Mouse (Mus musculus) macrophage (primary cell): ENCODE results near the gene Nubpl. TPM values are rescaled to one million over a fixed set of nuclear protein-coding genes. Genes with fewer than 3 reads are reported as not detected.

ENCODE experiments used
- H3K27ac ChIP-seq: fragments of 350-480 bp; formaldehyde crosslinking; 2 replicates; pipeline ENCODE4 v1.9.0; 2021
- H3K36me3 ChIP-seq: fragments of 350-480 bp; formaldehyde crosslinking; 2 replicates; pipeline ENCODE4 v1.9.0; 2021; ENCODE audit errors: inconsistent target
- H3K4me3 ChIP-seq: fragments of 350-480 bp; formaldehyde crosslinking; 2 replicates; pipeline ENCODE4 v1.9.0; 2021; ENCODE audit errors: inconsistent target
- H3K79me2 ChIP-seq: fragments of 350-480 bp; formaldehyde crosslinking; 2 replicates; pipeline ENCODE4 v1.9.0; 2021; ENCODE audit errors: inconsistent target
- WGBS: methylation state at CpG from one replicate; pipeline ENCODE4 v1.1.7; 2026; ENCODE audit warnings: inconsistent platforms; ENCODE audit not compliant: missing documents; 5-methylcytosine and 5-hydroxymethylcytosine counted together
- polyA plus RNA-seq: library from polyadenylated mRNA; stranded (reverse); fragments of 250-400 nt; gene quantifications from 3 replicates; pipeline ENCODE4 v1.2.4, GENCODE M21; 2018; ENCODE audit warnings: inconsistent platforms

The Nubpl gene
- polyA plus RNA-seq, 1 experiment from 2014 or later = 2.1 TPM

- H3K27ac ChIP-seq = no peak overlapping the region
- WGBS = 87% methylated on average over 6 of the region's 6 CpGs
- no peak overlapping the region for H3K4me3 ChIP-seq
- H3K79me2 ChIP-seq = no peaks in the 10 kb centered on the region
- no peaks in the 10 kb centered on the region for H3K36me3 ChIP-seq
Observed at GRCm38 (mm10) chr12:52319156-52319555, 221.6 kb downstream of the Nubpl start.

DNA sequence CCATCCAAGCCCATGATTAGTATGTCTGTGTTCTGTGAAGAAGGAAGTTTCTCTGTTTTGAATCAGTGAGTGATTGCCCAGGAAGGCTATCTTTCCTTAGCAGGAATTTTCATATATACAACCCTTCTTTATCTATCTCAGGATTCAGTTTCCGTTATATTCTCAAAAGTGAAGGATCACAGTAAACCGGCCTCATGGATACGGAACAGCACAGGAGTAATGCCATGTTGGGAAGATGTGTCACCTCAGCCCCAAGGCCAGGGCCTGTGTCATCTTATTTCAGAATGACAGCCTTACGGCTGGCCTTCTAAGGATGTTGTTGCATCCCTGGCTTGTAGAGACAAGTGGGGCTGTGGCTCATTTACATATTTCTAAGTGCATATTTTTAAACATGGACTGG lies 231.0 kb downstream of the Nubpl start:
- Histone ChIP-seq H3K27ac (no peak overlapping the region), H3K36me3 (no peaks in the 10 kb centered on the region), H3K4me3 (no peak overlapping the region), H3K79me2 (no peaks in the 10 kb centered on the region)
- WGBS = 89% methylated on average over 4 of the region's 4 CpGs

DNA sequence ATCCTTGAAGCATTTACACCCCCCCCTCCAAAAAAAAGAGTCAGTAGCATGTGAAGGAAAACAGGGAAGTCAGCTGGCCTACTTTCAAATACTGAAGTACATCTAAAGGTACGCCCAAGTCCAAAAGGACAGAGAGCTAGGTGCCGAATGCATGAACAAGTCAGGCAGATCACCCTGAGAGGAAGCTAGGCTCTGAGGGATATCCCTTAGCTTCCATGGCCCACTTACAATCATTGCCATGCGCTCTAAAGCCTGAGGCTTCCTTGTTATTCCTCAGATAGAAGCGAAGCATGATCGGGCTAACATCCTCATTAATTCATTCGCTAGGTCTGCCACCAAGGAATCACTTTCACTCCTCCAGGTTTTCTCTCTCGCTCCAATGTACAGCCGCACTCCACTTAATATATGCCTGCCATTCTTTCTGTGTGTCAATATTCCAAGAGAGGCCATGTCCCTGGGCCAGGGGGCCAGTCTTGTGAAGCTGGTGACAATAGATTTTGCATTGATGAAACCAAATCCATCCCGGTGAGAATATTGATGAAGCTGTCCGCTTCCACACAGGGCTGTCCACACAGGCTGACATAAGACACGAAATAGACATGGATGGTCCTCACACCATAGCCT lies 237.7 kb downstream of the Nubpl start:
- Histone ChIP-seq H3K79me2 (no peaks in the 10 kb centered on the region), H3K36me3 (no peaks in the 10 kb centered on the region), H3K27ac (no peak overlapping the region), H3K4me3 (no peak overlapping the region)
- 95% methylated on average over 11 of the region's 11 CpGs for WGBS

DNA sequence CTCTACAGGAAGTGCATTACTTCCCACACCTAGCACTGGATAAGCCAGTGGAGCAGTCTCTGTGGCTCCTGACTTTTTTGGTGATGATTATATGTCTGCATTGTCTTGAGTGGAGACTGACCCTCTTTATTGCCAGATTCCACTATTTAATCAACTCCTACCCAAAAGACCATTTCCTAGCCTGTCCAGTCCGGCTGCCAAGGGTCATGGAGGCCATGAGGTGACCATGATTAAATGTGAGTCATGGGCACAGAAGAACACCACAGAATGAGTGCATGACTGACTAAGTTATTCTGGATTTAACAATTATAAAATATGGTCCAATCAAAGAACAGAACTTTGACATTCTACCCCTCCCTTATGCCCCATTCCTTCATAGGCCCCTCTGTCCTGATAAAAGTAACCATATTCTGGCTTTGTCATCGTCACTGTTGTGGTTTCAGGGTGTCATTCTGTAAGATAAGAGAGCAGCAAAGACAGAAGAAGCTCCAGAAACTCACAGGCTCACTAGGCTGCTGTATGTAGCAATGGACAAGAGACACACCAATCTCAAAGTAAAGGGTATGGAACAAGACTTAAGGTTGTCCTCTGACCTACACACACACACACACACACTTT lies 240.7 kb downstream of the Nubpl start:
- Histone ChIP-seq H3K27ac (no peak overlapping the region), H3K4me3 (no peak overlapping the region), H3K36me3 (no peaks in the 10 kb centered on the region), H3K79me2 (no peaks in the 10 kb centered on the region)
- WGBS = 81% methylated on average over 2 of the region's 2 CpGs

GRCm38 (mm10) chr12:52346611-52347010 lies 249.1 kb downstream of the Nubpl start:
- H3K79me2 ChIP-seq = no peaks in the 10 kb centered on the region
- no peak overlapping the region for H3K27ac ChIP-seq
- WGBS = 93% methylated on average over 5 of the region's 5 CpGs
- H3K36me3 ChIP-seq = no peaks in the 10 kb centered on the region
- H3K4me3 ChIP-seq = no peak overlapping the region

GRCm38 (mm10) chr12:52350276-52350675 lies 252.7 kb downstream of the Nubpl start:
- WGBS = 89% methylated on average over 3 of the region's 3 CpGs
- no peak overlapping the region for H3K4me3 ChIP-seq
- no peaks in the 10 kb centered on the region for H3K79me2 ChIP-seq
- H3K27ac ChIP-seq = no peak overlapping the region
- H3K36me3 ChIP-seq = no peaks in the 10 kb centered on the region

GRCm38 (mm10) chr12:52359484-52359883 lies 261.9 kb downstream of the Nubpl start:
- Histone ChIP-seq H3K4me3 (no peak overlapping the region), H3K27ac (no peak overlapping the region), H3K79me2 (no peaks in the 10 kb centered on the region), H3K36me3 (no peaks in the 10 kb centered on the region)
- 88% methylated on average over 10 of the region's 10 CpGs for WGBS

DNA sequence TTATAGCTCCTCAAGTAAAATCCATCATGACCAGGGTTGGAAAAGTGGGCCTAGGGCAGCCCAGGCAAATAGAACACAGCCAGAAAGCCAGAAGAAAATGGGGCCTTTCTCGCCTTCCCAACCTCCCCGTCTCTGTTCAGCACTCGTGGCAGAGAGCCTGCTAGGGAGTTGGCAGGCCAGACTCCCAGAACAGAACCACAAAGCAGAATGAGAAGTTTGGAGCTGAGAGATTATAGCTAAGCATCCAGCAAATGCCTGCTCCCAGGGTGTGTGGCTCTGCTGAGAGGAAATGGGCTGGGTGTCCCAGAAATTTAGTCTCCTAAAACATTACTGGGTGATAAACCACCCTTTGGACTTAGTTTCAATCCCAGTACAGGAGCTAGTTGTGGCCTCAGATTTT lies 262.6 kb downstream of the Nubpl start:
- Histone ChIP-seq H3K79me2 (no peaks in the 10 kb centered on the region), H3K4me3 (no peak overlapping the region), H3K27ac (no peak overlapping the region), H3K36me3 (no peaks in the 10 kb centered on the region)
- WGBS = 89% methylated on average over 3 of the region's 3 CpGs

GRCm38 (mm10) chr12:52361198-52361597 lies 263.7 kb downstream of the Nubpl start:
- Histone ChIP-seq H3K27ac (no peak overlapping the region), H3K4me3 (no peak overlapping the region), H3K79me2 (no peaks in the 10 kb centered on the region), H3K36me3 (no peaks in the 10 kb centered on the region)
- WGBS = 81% methylated on average over 6 of the region's 6 CpGs

Other genes starting within 250 kb of the Nubpl start
- 31.9 to 48.6 TPM (median 32.3 TPM) in 3 replicates for gene Heatr5a, start 126.4 kb upstream of the Nubpl start, polyA plus RNA-seq
- 8.4 to 14.7 TPM (median 12.0 TPM) in 3 replicates for gene Dtd2, start 91.2 kb upstream of the Nubpl start, polyA plus RNA-seq
- not detected in 3 replicates for gene Gpr33, start 69.7 kb upstream of the Nubpl start, polyA plus RNA-seq